Mouse (Mus musculus): ENCODE results near the gene U2surp.
A peak's percentile ranks its signal among the peaks of the same experiment; 100 is the strongest.

The U2surp gene

GRCm38 (mm10) chr9:95511472-95512330 lies at the start of gene U2surp:
Gene U2surp (minus strand): TSS chr9:95511996.
- DNase-seq, result peak; percentile 99

GRCm38 (mm10) chr9:95559936-95560735 lies 48.3 kb upstream of the U2surp start:
- DNase-seq, result peak; percentile 75

- peak; percentile 77 for DNase-seq
These were observed 47.5 kb upstream of the U2surp start, which contains the start of gene Paqr9 for GRCm38 (mm10) chr9:95559059-95559935. Gene Paqr9 (plus strand): TSS chr9:95559657.

- DNase-seq, result no peak
These were observed 46.9 kb upstream of the U2surp start for GRCm38 (mm10) chr9:95558726-95559058.

GRCm38 (mm10) chr9:95557722-95558121 lies 45.9 kb upstream of the U2surp start:
- no peak for DNase-seq

GRCm38 (mm10) chr9:95556067-95556512 lies 44.3 kb upstream of the U2surp start:
- no peak for DNase-seq

GRCm38 (mm10) chr9:95555233-95555740 lies 43.5 kb upstream of the U2surp start:
- no peak for DNase-seq

- DNase-seq, result no peak
These were observed 42.7 kb upstream of the U2surp start for GRCm38 (mm10) chr9:95554231-95555221.

- peak; percentile 84 for DNase-seq
These were observed 40.4 kb upstream of the U2surp start for GRCm38 (mm10) chr9:95552175-95552705.

- DNase-seq, result peak; percentile 52
These were observed 39.3 kb upstream of the U2surp start for GRCm38 (mm10) chr9:95550856-95551774.

GRCm38 (mm10) chr9:95549626-95550411 lies 38.0 kb upstream of the U2surp start:
- DNase-seq, result peak; percentile 79

- no peak for DNase-seq
These were observed 34.9 kb upstream of the U2surp start for GRCm38 (mm10) chr9:95546679-95547078.

- DNase-seq, result no peak
These were observed 32.8 kb upstream of the U2surp start for GRCm38 (mm10) chr9:95544598-95544997.

GRCm38 (mm10) chr9:95542475-95542874 lies 30.7 kb upstream of the U2surp start:
- DNase-seq, result no peak

GRCm38 (mm10) chr9:95541650-95542432 lies 30.0 kb upstream of the U2surp start:
- DNase-seq, result peak; percentile 75

GRCm38 (mm10) chr9:95541208-95541607 lies 29.4 kb upstream of the U2surp start:
- no peak for DNase-seq

- peak; percentile 85 for DNase-seq
These were observed 28.7 kb upstream of the U2surp start for GRCm38 (mm10) chr9:95540487-95540886.

- peak; percentile 82 for DNase-seq
These were observed 27.5 kb upstream of the U2surp start for GRCm38 (mm10) chr9:95539176-95539800.
